Mouse (Mus musculus): ENCODE results near the gene Cops9. TPM values are rescaled to one million over a fixed set of nuclear protein-coding genes. Genes with fewer than 3 reads are reported as not detected.

Gene Cops9
- total RNA-seq, 2 experiments from 2014 or later = 237 TPM

DNA sequence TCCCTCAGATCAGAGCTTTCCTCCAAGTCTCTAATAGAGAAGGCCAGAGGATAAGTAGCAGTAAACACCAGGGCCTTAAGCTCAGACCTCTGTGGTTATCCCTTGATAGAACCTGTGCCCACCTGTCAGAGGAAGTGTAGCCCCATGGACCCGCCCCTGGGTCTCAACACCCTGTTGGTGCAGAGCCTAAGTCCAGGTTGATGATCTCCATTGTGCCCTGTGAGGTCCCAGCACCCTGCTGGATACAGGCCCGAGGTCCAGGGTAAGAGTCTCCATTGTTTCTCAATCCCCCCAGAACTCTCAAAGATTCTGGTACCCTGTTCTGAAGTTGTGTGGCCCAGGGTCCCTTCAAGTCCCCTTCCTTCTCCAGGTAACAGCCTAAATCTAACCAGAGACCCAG lies 4.3 kb upstream of the Cops9 start:
- intact Hi-C loops (cut with DNase I) = loop anchor here (2.0 to 5.0 kb wide), 2 partner anchors 31 to 251 kb away; no protein-coding TSS in a partner anchor
- Histone ChIP-seq H3K27ac (no peak overlapping the region), H3K4me3 (no peak overlapping the region)
- DNase-seq (ENCODE audit: extremely low spot score in 1 of 2, low spot score in 2 of 2) = no peak
- TF ChIP-seq CTCF (IDR thresholded peaks at IDR 0.05) = no peak

DNA sequence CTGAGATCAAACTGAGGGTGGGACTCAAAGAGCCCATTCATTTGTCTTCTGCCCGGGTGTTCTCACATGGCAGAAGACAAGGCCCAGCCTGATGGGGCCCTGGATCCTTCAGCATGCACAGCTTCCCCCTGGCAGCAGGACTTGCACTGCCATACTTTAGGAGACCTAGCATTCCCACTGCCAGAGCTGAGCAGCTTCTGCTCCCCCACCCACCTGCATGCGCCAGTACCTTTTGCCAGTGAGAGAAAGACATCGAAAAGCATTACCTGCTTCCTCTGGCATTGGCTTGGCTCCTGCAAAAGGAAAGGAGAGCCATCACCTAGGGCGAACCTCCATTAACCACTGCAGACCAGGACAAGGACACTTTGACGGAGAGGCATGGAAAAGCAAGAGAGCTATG lies 3.1 kb upstream of the Cops9 start:
- no peak for TF ChIP-seq CTCF (IDR thresholded peaks at IDR 0.05)
- intact Hi-C loops (cut with DNase I) = loop anchor here (5.0 kb wide), 1 partner anchor 252 kb away; no protein-coding TSS in a partner anchor

GRCm38 (mm10) chr1:92643691-92644090 lies 1.9 kb upstream of the Cops9 start:
- Histone ChIP-seq H3K4me3 (no peak overlapping the region), H3K27ac (no peak overlapping the region)
- intact Hi-C loops (cut with DNase I) = no loop called here
- no peak for DNase-seq (ENCODE audit: extremely low spot score in 1 of 2, low spot score in 2 of 2)
- no peak for TF ChIP-seq CTCF (IDR thresholded peaks at IDR 0.05)

More for the DNA sequence above, 3.1 kb upstream of the Cops9 start:
- no peak for DNase-seq (ENCODE audit: extremely low spot score in 1 of 2, low spot score in 2 of 2)
- Histone ChIP-seq H3K27ac (no peak overlapping the region), H3K4me3 (no peak overlapping the region)

DNA sequence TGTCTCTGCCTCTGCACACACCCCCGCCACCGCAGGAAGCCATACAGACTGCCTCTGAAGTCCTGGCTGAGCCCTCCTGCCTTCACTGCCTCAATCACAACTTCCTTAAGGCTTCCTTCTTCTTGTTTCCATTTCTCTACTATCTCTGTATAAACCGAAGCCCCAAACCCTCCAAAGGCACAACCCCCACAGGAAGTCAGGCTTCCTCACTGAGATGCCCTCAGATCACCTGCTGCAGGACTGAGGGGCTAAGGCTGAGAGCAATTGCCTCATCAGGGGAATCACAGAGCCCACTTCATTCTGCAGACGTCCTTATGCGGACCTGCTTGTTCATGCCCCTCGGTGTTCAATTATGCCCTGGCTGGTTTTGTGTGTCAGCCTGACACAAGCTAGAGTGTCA lies 1.4 kb downstream of the Cops9 start:
- DNase-seq (ENCODE audit: extremely low spot score in 1 of 2, low spot score in 2 of 2) = no peak
- peak overlapping the region; percentile 97; the same call in 1 of the 2 replicates for H3K4me3 ChIP-seq
- TF ChIP-seq CTCF (IDR thresholded peaks at IDR 0.05) = no peak
- no peak overlapping the region for H3K27ac ChIP-seq
- intact Hi-C loops (cut with DNase I) = no loop called here

DNA sequence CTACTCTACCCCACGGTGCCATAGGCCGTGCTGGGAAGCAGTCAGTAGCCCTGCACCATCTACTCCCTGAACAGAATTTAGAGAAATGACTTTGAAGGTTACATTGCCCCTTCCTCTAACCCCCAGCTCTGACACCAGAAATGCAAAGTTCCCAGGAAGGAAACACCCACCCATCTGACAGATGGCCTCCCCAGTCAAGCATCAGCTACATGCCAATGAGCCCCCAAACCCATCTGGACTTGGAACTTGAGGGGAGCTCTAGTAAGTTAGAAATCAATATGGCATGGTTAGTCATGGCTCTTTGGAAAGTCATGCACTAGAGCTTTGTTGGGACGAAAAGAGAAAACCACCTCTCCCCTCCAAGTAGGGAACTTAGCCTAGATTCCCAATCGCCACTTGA lies 3.0 kb downstream of the Cops9 start:
- no peak for DNase-seq (ENCODE audit: extremely low spot score in 1 of 2, low spot score in 2 of 2)
- no peak overlapping the region for H3K4me3 ChIP-seq
- no peak for TF ChIP-seq CTCF (IDR thresholded peaks at IDR 0.05)
- H3K27ac ChIP-seq = peak overlapping the region; percentile 61
- intact Hi-C loops (cut with DNase I) = no loop called here

DNA sequence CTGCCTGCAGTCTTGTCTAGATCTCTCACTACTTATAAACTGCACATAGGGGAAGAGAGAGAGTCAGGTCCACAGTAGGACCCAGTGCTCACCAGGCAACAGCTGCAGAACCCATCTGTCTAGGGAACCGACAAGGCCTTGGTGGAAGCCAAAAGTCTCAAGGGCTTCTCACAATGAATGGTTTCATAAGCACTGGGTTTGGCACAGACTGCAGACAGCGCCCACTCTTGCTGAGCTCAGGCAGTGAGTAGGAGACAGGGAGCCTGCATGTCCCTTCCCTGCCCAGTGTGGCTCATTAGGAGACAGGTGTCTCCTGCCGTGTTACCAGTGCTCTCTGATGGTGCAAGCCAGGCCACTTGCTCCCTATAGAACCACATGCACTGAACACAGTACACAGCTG lies 3.6 kb downstream of the Cops9 start:
- TF ChIP-seq CTCF (IDR thresholded peaks at IDR 0.05) = no peak
- Histone ChIP-seq H3K4me3 (no peak overlapping the region), H3K27ac (peak overlapping the region; percentile 61)
- intact Hi-C loops (cut with DNase I) = no loop called here
- peak; percentile 45 to 68 for DNase-seq (ENCODE audit: extremely low spot score in 1 of 2, low spot score in 2 of 2)

GRCm38 (mm10) chr1:92637501-92638172 lies 4.1 kb downstream of the Cops9 start:
- no peak for TF ChIP-seq CTCF (IDR thresholded peaks at IDR 0.05)
- intact Hi-C loops (cut with DNase I) = no loop called here
- Histone ChIP-seq H3K4me3 (no peak overlapping the region), H3K27ac (peak overlapping the region; percentile 57; the same call in 1 of the 2 replicates)
- peak in 1 of 2 experiments; percentile 12 for DNase-seq (ENCODE audit: extremely low spot score in 1 of 2, low spot score in 2 of 2)

- intact Hi-C loops (cut with DNase I) = no loop called here
- Histone ChIP-seq H3K27ac (no peak overlapping the region), H3K4me3 (no peak overlapping the region)
- no peak for TF ChIP-seq CTCF (IDR thresholded peaks at IDR 0.05)
- DNase-seq (ENCODE audit: extremely low spot score in 1 of 2, low spot score in 2 of 2) = no peak
Observed at GRCm38 (mm10) chr1:92636676-92637075, 5.1 kb downstream of the Cops9 start.

- no peak for DNase-seq (ENCODE audit: extremely low spot score in 1 of 2, low spot score in 2 of 2)
- Histone ChIP-seq H3K27ac (no peak overlapping the region), H3K4me3 (no peak overlapping the region)
- no peak for TF ChIP-seq CTCF (IDR thresholded peaks at IDR 0.05)
- intact Hi-C loops (cut with DNase I) = no loop called here
Observed at GRCm38 (mm10) chr1:92636015-92636414, 5.8 kb downstream of the Cops9 start.

DNA sequence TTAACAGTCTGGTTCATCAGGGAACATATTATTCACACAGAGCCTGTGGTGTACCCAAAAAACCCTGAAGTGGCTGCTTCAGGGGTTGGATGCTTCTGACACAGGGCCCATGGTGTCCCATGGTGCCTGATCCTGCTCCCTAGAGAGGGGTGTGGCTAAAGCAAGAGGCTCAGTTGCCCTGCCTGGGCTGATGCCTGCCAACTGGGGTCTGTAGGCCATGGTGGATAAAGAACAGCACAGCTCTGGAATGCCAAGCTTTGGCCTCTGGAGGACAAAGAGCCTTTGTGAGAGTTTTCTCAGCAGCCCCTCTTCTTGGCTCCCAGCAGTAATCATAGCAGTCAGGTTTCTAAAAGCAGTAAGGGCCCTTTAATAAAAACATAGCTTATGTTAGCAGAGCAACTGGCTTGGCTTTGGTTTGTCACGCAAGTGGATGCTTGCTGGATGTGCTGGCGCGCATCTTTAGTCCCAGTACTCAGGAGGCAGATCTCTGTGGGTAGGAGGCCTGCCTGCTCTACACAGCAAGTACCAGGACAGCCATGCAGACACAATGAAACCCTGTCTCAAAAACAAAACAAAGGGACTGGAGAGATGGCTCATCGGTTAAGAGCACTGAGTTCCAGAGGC lies 6.7 kb downstream of the Cops9 start:
- Histone ChIP-seq H3K4me3 (no peak overlapping the region), H3K27ac (no peak overlapping the region)
- no peak for TF ChIP-seq CTCF (IDR thresholded peaks at IDR 0.05)
- DNase-seq (ENCODE audit: extremely low spot score in 1 of 2, low spot score in 2 of 2) = no peak
- intact Hi-C loops (cut with DNase I) = no loop called here

- Histone ChIP-seq H3K27ac (no peak overlapping the region), H3K4me3 (no peak overlapping the region)
- DNase-seq (ENCODE audit: extremely low spot score in 1 of 2, low spot score in 2 of 2) = no peak
- no peak for TF ChIP-seq CTCF (IDR thresholded peaks at IDR 0.05)
- intact Hi-C loops (cut with DNase I) = no loop called here
Observed at GRCm38 (mm10) chr1:92634569-92634968, 7.2 kb downstream of the Cops9 start.

- no peak for TF ChIP-seq CTCF (IDR thresholded peaks at IDR 0.05)
- DNase-seq (ENCODE audit: extremely low spot score in 1 of 2, low spot score in 2 of 2) = no peak
- H3K4me3 ChIP-seq = no peak overlapping the region
- intact Hi-C loops (cut with DNase I) = no loop called here
- H3K27ac ChIP-seq = no peak overlapping the region
Observed at GRCm38 (mm10) chr1:92633726-92634125, 8.1 kb downstream of the Cops9 start.

- intact Hi-C loops (cut with DNase I) = no loop called here
- Histone ChIP-seq H3K4me3 (no peak overlapping the region), H3K27ac (no peak overlapping the region)
- DNase-seq (ENCODE audit: extremely low spot score in 1 of 2, low spot score in 2 of 2) = no peak
- TF ChIP-seq CTCF (IDR thresholded peaks at IDR 0.05) = no peak; the same call in none of the 2 replicates
Observed at GRCm38 (mm10) chr1:92632948-92633347, 8.8 kb downstream of the Cops9 start.

All from left cerebral cortex, adult 2 months (tissue).